Mouse (Mus musculus): ENCODE results near the gene Gm17364.

GRCm38 (mm10) chr13:41226513-41226912 lies 47.3 kb downstream of the Gm17364 start:
- TF ChIP-seq POLR2A (IDR thresholded peaks at IDR 0.05; ENCODE audit: low read depth, low read length): no peak
- TF ChIP-seq CTCF (IDR thresholded peaks at IDR 0.05; ENCODE audit: extremely low read depth, insufficient read depth, insufficient read length, insufficient replicate concordance): no peak

Data from spleen, adult 2 months (tissue).